Mouse (Mus musculus): ENCODE data around the gene Ap3b1. TPM values are rescaled to one million over a fixed set of nuclear protein-coding genes. Genes with fewer than 3 reads are reported as not detected.

Gene Ap3b1
- polyA plus RNA-seq (2012): 23.5 and 35.4 TPM in 2 replicates

GRCm38 (mm10) chr13:94358401-94359265, at the start of gene Ap3b1:
Gene Ap3b1 (plus strand): TSS chr13:94358960.

Other genes starting within 250 kb of the Ap3b1 start
- gene Scamp1, start 73.1 kb upstream of the Ap3b1 start, polyA plus RNA-seq (2012): 4.9 and 5.0 TPM in 2 replicates

All from megakaryocyte-erythroid progenitor cell, adult 5 weeks (primary cell).